Mouse (Mus musculus) hindbrain, embryonic 14.5 days (tissue): Measurements from ENCODE around the gene Tmem158. TPM values are rescaled to one million over a fixed set of nuclear protein-coding genes. Genes with fewer than 3 reads are reported as not detected.
A peak's percentile ranks its signal among the peaks of the same experiment; 100 is the strongest.

Experiments
- ATAC-seq: fragments of 200-750 bp; cut with Nextera tagmentation; 2 replicates; pipeline ENCODE4 v1.8.0; 2017; ENCODE audit warnings: moderate number of reproducible peaks, mild to moderate bottlenecking, moderate TSS enrichment, moderate library complexity; ENCODE audit not compliant: low FRiP score
- DNase-seq: peaks from one replicate; pipeline ENCODE4 v3.0.0-alpha.2; 2015; ENCODE audit warnings: low spot score
- H3K27ac ChIP-seq: fragments of 300-500 bp; sonication (generic); 2 replicates; pipeline ENCODE4 v1.5.1; 2014; ENCODE audit warnings: mild to moderate bottlenecking, moderate library complexity
- H3K27me3 ChIP-seq: fragments of 300-500 bp; sonication (generic); 2 replicates; pipeline ENCODE4 v1.6.1; 2014; ENCODE audit warnings: mild to moderate bottlenecking, low read length, mixed read lengths; ENCODE audit not compliant: control insufficient read depth, insufficient read depth
- H3K36me3 ChIP-seq: fragments of 300-500 bp; sonication (generic); replicated peaks from 2 replicates; pipeline ENCODE4 v1.6.1; 2014; ENCODE audit not compliant: control insufficient read depth, insufficient read depth
- H3K4me1 ChIP-seq: fragments of 300-500 bp; sonication (generic); replicated peaks from 2 replicates; pipeline ENCODE4 v1.6.1; 2014; ENCODE audit warnings: antibody characterized with exemption, low read length, mixed read lengths; ENCODE audit not compliant: control insufficient read depth, insufficient read depth
- H3K4me2 ChIP-seq: fragments of 300-500 bp; sonication (generic); replicated peaks from 2 replicates; pipeline ENCODE4 v1.6.1; 2014; ENCODE audit warnings: mild to moderate bottlenecking, moderate library complexity
- H3K4me3 ChIP-seq: fragments of 300-500 bp; sonication (generic); replicated peaks from 2 replicates; pipeline ENCODE4 v1.5.1; 2014; ENCODE audit warnings: mild to moderate bottlenecking, low read length
- H3K9ac ChIP-seq: fragments of 300-500 bp; sonication (generic); 2 replicates; pipeline ENCODE4 v1.6.1; 2014
- H3K9me3 ChIP-seq: fragments of 300-500 bp; sonication (generic); 2 replicates; pipeline ENCODE4 v1.6.1; 2016; ENCODE audit warnings: low read length; ENCODE audit not compliant: control insufficient read depth
- WGBS: fragments of 180-500 bp; shearing (Covaris S2); extraction: QIAGEN DNeasy Blood & Tissue Kit; methylation state at CpG from one replicate; pipeline ENCODE4 v1.1.7; 2014; 5-methylcytosine and 5-hydroxymethylcytosine counted together
- polyA plus RNA-seq: library from polyadenylated mRNA; unstranded; fragments of >200 nt; fragmentation: Nextera tagmentation; extraction: Ambion mirVana; gene quantifications from 2 replicates; pipeline ENCODE4 v1.2.1, GENCODE M21; 2014

Tmem158 gene
- 35.2 and 42.0 TPM in 2 replicates for polyA plus RNA-seq

- no peaks in the 10 kb centered on the region for H3K36me3 ChIP-seq
- H3K4me3 ChIP-seq = peak within 1 kb of the TSS; percentile 87
- WGBS = under 1% methylated on average over 39 of the region's 40 CpGs
- peak within 1 kb of the TSS; percentile 79 for H3K9ac ChIP-seq
- peaks cover 11% of the 10 kb centered on the region; the same call in 1 of the 2 replicates for H3K27me3 ChIP-seq
- DNase-seq (peak; percentile 85), ATAC-seq (peak; percentile 92)
- H3K4me2 ChIP-seq = peak within 1 kb of the TSS; percentile 84
- peaks cover 5% of the 10 kb centered on the region; the same call in 1 of the 2 replicates for H3K4me1 ChIP-seq
- H3K9me3 ChIP-seq = no peaks in the 10 kb centered on the region
- H3K27ac ChIP-seq = peak within 1 kb of the TSS; percentile 84
Observed at GRCm38 (mm10) chr9:123260611-123261021, at the start of gene Tmem158. Tmem158 (minus strand) TSS chr9:123260764.

DNA sequence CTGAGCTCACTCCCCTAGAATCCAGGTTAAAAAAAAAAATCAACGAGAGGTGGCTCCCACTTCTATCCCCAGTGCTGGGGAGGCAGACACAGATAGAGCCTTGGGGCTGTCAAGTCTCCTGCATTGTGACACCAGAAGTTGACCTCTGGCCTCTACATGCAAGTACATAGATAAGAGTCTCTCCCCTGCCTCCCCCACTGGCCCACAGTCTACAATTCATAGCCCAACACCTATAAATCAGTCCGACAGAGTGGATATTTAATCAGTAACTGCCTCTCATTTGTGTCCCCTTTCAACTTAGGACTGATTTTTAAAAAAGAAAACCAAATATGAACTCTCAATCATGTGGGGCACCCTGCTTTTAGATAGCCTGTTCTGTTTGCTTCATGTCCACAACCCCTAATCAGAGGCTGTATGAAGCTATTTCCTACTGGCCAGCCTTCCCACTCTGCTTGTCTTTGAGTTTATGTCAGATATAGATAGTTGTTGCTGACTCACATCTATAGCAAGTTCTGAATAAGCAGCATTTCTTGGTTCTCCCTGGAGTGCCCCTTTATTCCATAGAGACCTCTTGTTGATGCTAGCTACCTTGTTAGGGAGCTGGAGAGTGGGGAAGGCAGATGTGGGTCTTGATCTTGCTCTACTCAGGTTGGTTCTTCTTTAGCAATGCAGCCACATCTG, 49.3 kb upstream of the Tmem158 start:
- no peaks in the 10 kb centered on the region for H3K4me1 ChIP-seq
- no peak overlapping the region for H3K4me3 ChIP-seq
- no peaks in the 10 kb centered on the region for H3K9me3 ChIP-seq
- H3K9ac ChIP-seq = no peak overlapping the region
- H3K4me2 ChIP-seq = no peak overlapping the region
- no peaks in the 10 kb centered on the region for H3K36me3 ChIP-seq
- ATAC-seq (no peak), DNase-seq (no peak)
- H3K27ac ChIP-seq = no peak overlapping the region
- no peaks in the 10 kb centered on the region for H3K27me3 ChIP-seq
- WGBS = 75% methylated on average over 2 of the region's 2 CpGs

DNA sequence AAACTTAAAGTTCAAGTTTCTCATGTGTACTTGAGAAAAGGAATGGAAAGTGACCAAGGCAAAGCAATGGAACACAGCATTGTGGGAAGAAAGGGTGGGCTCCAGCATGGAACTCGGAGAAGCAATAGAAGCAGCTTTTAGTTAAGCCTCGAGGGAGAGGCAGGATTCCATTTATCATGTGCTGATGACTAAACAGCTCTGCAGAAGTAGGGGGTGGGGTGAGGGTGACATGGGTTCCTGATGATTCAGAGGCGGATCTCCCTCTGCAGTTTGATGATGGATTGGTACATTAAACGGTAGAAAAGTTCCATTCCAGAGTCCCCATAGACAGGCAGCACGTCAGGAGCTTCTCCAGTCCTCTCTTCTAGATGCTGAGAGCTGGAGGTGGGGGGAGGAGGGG, 48.5 kb upstream of the Tmem158 start:
- Histone ChIP-seq H3K4me3 (no peak overlapping the region), H3K9me3 (no peaks in the 10 kb centered on the region), H3K4me2 (no peak overlapping the region), H3K36me3 (no peaks in the 10 kb centered on the region), H3K4me1 (no peaks in the 10 kb centered on the region), H3K27ac (no peak overlapping the region), H3K9ac (no peak overlapping the region), H3K27me3 (no peaks in the 10 kb centered on the region)
- no peak for ATAC-seq
- WGBS = 50% methylated on average over 5 of the region's 5 CpGs
- DNase-seq = no peak

- ATAC-seq (no peak), DNase-seq (no peak)
- Histone ChIP-seq H3K4me2 (no peak overlapping the region), H3K9me3 (no peaks in the 10 kb centered on the region), H3K36me3 (no peaks in the 10 kb centered on the region), H3K4me3 (no peak overlapping the region), H3K4me1 (no peaks in the 10 kb centered on the region), H3K9ac (no peak overlapping the region), H3K27me3 (no peaks in the 10 kb centered on the region), H3K27ac (no peak overlapping the region)
- 88% methylated on average over 8 of the region's 8 CpGs for WGBS
Observed at GRCm38 (mm10) chr9:123304917-123305316, 44.4 kb upstream of the Tmem158 start.

GRCm38 (mm10) chr9:123303952-123304351, 43.4 kb upstream of the Tmem158 start:
- Histone ChIP-seq H3K4me1 (no peaks in the 10 kb centered on the region), H3K36me3 (no peaks in the 10 kb centered on the region), H3K9me3 (no peaks in the 10 kb centered on the region), H3K27me3 (no peaks in the 10 kb centered on the region), H3K9ac (no peak overlapping the region), H3K4me2 (no peak overlapping the region), H3K27ac (no peak overlapping the region), H3K4me3 (no peak overlapping the region)
- ATAC-seq (no peak), DNase-seq (no peak)
- 90% methylated on average over 7 of the region's 7 CpGs for WGBS

GRCm38 (mm10) chr9:123302759-123303313, 42.3 kb upstream of the Tmem158 start:
- Histone ChIP-seq H3K9me3 (no peaks in the 10 kb centered on the region), H3K4me3 (no peak overlapping the region), H3K27me3 (no peaks in the 10 kb centered on the region), H3K27ac (no peak overlapping the region), H3K4me2 (no peak overlapping the region), H3K4me1 (no peaks in the 10 kb centered on the region), H3K36me3 (no peaks in the 10 kb centered on the region), H3K9ac (no peak overlapping the region)
- ATAC-seq = no peak
- 94% methylated on average over 2 of the region's 2 CpGs for WGBS
- no peak for DNase-seq

DNA sequence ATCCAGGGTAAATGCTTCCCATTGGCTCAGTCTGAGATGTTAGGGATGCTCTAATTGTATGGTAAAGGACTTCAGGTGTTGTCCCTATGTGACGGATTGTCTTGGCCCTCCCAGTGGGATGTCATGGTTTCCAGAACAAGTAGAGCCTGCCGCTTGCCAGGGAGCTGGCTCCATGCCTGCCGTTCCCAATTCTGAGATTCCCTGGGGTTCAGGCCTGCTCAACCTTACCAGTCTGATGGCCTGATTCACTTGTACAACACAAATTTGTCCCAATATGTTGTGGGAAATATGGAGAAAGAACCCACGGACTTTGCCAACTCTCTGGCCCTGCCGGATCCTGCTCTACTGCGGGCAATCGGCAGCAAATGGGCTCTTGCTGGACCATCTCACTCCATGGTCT, 37.3 kb upstream of the Tmem158 start:
- 86% methylated on average over 7 of the region's 7 CpGs for WGBS
- ATAC-seq (no peak), DNase-seq (no peak)
- H3K4me2 ChIP-seq = no peak overlapping the region
- H3K4me1 ChIP-seq = no peaks in the 10 kb centered on the region
- H3K9ac ChIP-seq = no peak overlapping the region
- H3K36me3 ChIP-seq = no peaks in the 10 kb centered on the region
- H3K27ac ChIP-seq = no peak overlapping the region
- no peaks in the 10 kb centered on the region for H3K27me3 ChIP-seq
- no peak overlapping the region for H3K4me3 ChIP-seq
- H3K9me3 ChIP-seq = no peaks in the 10 kb centered on the region

DNA sequence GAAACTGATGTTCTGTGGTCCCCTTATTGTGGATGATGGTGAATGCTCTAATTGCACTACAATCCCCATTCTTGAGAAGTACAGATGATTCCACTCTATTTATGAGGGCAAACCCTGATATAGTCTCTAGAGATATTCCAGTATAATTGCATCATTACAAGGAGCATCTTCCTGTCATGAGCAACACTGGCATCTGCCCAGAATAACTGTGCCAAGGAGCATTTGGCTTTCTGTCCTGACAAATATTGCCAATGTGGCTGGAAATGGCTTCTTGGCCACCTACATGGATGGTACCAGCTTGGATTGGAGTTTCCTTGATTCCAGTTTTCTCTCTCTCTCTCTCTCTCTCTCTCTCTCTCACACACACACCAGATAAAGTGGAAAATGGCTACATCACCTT, 35.7 kb upstream of the Tmem158 start:
- Histone ChIP-seq H3K27ac (no peak overlapping the region), H3K4me1 (no peaks in the 10 kb centered on the region), H3K9ac (no peak overlapping the region), H3K4me3 (no peak overlapping the region), H3K36me3 (no peaks in the 10 kb centered on the region), H3K27me3 (no peaks in the 10 kb centered on the region), H3K4me2 (no peak overlapping the region), H3K9me3 (no peaks in the 10 kb centered on the region)
- ATAC-seq (no peak), DNase-seq (peak; percentile 26)

DNA sequence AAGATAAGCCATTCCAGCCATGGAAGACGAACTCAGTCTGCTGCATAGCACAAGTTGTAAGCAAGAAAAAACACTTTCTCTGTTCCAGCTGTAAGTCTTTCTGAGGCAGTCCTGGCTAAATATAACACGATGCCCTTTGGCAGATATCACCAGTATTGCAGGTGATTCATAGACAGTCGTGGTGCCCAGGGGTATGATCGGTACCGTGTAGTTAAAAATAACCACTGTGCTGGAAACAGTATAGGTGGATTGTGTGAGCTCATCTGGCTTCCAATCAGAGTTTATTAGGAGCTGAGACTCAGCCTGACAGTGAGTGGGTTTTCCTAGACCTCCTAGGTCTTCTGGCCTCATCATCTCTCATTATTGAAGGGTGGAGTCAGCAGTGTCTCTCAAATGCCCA, 34.0 kb upstream of the Tmem158 start:
- Histone ChIP-seq H3K4me2 (no peak overlapping the region), H3K36me3 (no peaks in the 10 kb centered on the region), H3K27me3 (no peaks in the 10 kb centered on the region), H3K4me1 (no peaks in the 10 kb centered on the region), H3K9ac (no peak overlapping the region), H3K27ac (no peak overlapping the region), H3K4me3 (no peak overlapping the region), H3K9me3 (no peaks in the 10 kb centered on the region)
- WGBS = 88% methylated on average over 5 of the region's 5 CpGs
- no peak for DNase-seq
- no peak for ATAC-seq
